Mouse (Mus musculus) lung, embryonic 15.5 days (tissue): ENCODE data around the gene Adh5. TPM values are rescaled to one million over a fixed set of nuclear protein-coding genes. Genes with fewer than 3 reads are reported as not detected.

Experiments used
- ATAC-seq: fragments of 200-750 bp; cut with Nextera tagmentation; 2 replicates; pipeline ENCODE4 v1.8.0; 2017; ENCODE audit warnings: moderate number of reproducible peaks, borderline replicate concordance; ENCODE audit not compliant: low FRiP score, low TSS enrichment; ENCODE audit errors: extremely low read depth
- H3K27ac ChIP-seq: fragments of 300-500 bp; sonication (generic); 2 replicates; pipeline ENCODE4 v1.5.1; 2015; ENCODE audit warnings: moderate library complexity, mild to moderate bottlenecking, inconsistent platforms
- H3K27me3 ChIP-seq: fragments of 300-500 bp; sonication (generic); 2 replicates; pipeline ENCODE4 v1.6.1; 2015; ENCODE audit warnings: inconsistent platforms
- H3K36me3 ChIP-seq: fragments of 300-500 bp; sonication (generic); 2 replicates; pipeline ENCODE4 v1.6.1; 2015; ENCODE audit warnings: inconsistent platforms
- H3K4me1 ChIP-seq: fragments of 300-500 bp; sonication (generic); 2 replicates; pipeline ENCODE4 v1.6.1; 2015; ENCODE audit warnings: inconsistent platforms
- H3K4me2 ChIP-seq: fragments of 300-500 bp; sonication (generic); 2 replicates; pipeline ENCODE4 v1.6.1; 2015; ENCODE audit warnings: inconsistent platforms, mild to moderate bottlenecking, moderate library complexity
- H3K4me3 ChIP-seq: fragments of 300-500 bp; sonication (generic); 2 replicates; pipeline ENCODE4 v1.5.1; 2015; ENCODE audit warnings: mild to moderate bottlenecking, inconsistent platforms
- H3K9ac ChIP-seq: fragments of 300-500 bp; sonication (generic); 2 replicates; pipeline ENCODE4 v1.6.1; 2015; ENCODE audit warnings: inconsistent platforms
- H3K9me3 ChIP-seq: fragments of 300-500 bp; sonication (generic); 2 replicates; pipeline ENCODE4 v1.6.1; 2016; ENCODE audit warnings: inconsistent platforms
- WGBS: fragments of 180-500 bp; shearing (Covaris S2); methylation state at CpG from one replicate; pipeline ENCODE4 v1.1.7; 2015; 5-methylcytosine and 5-hydroxymethylcytosine counted together
- polyA plus RNA-seq: library from polyadenylated mRNA; unstranded; fragments of >200 nt; fragmentation: Nextera tagmentation; extraction: Ambion mirVana; gene quantifications from 2 replicates; pipeline ENCODE4 v1.2.1, GENCODE M21; 2015

Gene Adh5
- polyA plus RNA-seq, 1 experiment from 2014 or later, result 238 TPM

DNA sequence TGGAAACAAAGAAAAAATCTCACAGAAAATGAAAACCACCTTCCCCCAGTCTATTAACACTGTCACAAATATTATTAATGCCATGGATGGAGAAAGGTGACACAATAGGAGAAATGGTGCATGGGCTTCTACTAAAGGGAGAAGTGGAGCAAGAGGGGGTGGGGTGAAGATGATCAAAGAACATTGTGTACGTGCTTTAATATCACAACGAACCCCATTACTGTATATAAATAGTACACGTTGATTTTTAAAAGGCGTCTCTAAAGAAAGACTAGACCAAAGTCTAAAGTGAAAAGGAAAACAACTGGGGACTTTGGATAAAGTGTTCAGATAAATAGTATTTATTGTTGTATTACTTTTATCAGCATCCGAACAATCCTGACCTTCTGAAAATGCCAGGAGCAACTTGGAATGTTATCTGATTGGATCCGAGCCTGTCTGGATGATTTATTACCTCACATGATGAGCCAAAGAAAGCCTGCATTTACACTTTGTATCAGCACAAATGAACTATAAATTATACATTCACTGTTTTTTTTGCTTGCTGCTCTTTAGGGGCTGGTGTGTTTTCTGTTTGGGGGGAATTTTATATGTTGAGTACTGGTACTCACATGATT, 12.4 kb upstream of the Adh5 start:
- Histone ChIP-seq H3K9ac (no peak overlapping the region), H3K4me1 (no peaks in the 10 kb centered on the region), H3K9me3 (no peaks in the 10 kb centered on the region), H3K27me3 (no peaks in the 10 kb centered on the region), H3K4me3 (no peak overlapping the region), H3K4me2 (no peak overlapping the region), H3K27ac (no peak overlapping the region), H3K36me3 (no peaks in the 10 kb centered on the region)
- no peak for ATAC-seq
- WGBS, result 43% methylated on average over 6 of the region's 6 CpGs

DNA sequence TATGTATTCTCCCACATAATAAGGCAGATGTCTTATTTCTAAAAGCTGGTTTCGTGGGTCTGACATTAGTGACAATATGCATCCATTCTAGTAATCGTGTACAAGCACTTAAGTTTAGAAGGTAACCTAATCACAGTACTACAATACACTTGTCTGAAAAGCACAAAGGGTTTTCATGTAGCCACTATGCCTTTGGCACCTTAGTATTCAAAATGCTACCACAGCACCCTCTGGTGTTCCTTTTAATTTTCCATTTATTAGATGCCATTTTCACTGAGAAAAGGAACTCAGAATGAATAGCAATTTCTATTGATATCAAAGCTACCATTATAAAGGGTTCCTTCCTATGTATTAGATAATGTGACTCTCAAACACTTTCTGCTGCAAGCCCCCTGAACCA, 11.1 kb upstream of the Adh5 start:
- Histone ChIP-seq H3K4me3 (no peak overlapping the region), H3K4me2 (no peak overlapping the region), H3K9ac (no peak overlapping the region), H3K9me3 (no peaks in the 10 kb centered on the region), H3K4me1 (no peaks in the 10 kb centered on the region), H3K36me3 (no peaks in the 10 kb centered on the region), H3K27me3 (no peaks in the 10 kb centered on the region), H3K27ac (no peak overlapping the region)
- 68% methylated on average over 2 of the region's 2 CpGs for WGBS
- no peak for ATAC-seq

DNA sequence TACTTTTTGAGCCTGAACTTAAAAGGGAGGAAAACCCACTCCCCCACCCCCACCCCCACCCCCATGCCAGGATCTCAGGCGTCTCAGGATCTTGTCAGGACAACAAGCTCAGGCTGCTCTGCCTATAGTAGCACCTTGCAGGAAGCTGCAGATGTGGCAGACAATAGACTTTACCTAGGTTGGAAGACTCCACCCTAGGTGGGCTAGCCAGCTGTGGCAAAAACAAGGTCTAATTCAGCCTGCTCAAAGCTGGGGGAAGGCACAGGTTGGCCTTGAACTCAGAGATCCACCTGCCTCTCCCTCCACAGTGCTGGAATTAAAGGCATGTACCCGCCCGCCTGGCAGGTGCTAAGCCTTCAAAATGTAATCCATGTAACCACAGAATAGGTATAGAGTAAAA, 4.2 kb upstream of the Adh5 start:
- H3K4me3 ChIP-seq, result no peak overlapping the region
- no peak overlapping the region for H3K4me2 ChIP-seq
- no peaks in the 10 kb centered on the region for H3K27me3 ChIP-seq
- no peaks in the 10 kb centered on the region for H3K36me3 ChIP-seq
- no peak for ATAC-seq
- no peak overlapping the region for H3K27ac ChIP-seq
- no peaks in the 10 kb centered on the region for H3K9me3 ChIP-seq
- H3K4me1 ChIP-seq, result peaks cover 5% of the 10 kb centered on the region
- WGBS, result 69% methylated on average over 3 of the region's 3 CpGs
- H3K9ac ChIP-seq, result no peak overlapping the region

DNA sequence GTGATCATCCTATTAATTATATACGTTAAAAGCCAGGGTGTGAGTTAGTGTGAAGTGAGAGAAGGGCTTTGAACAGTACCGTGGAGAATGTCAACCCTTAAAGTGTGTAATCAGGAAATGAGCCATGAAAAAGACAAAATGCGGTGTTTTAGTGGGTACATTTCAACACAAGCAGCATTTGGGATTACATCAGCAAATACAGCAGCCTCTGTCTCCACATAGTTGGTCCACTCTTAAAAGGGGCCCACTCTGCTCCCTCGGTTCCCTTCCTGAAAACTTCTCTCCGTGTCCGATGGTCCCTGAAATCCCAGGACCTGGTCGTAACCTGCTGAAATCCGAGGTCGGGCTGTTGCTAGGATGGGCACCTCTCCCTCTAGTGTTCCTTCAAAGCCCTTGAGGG, 690 bp upstream of the Adh5 start:
- 2% methylated on average over 9 of the region's 9 CpGs for WGBS
- ATAC-seq, result no peak; the same call in none of the 2 replicates
- Histone ChIP-seq H3K4me3 (peak overlapping the region; percentile 96), H3K4me2 (peak overlapping the region; percentile 88), H3K4me1 (peaks cover 13% of the 10 kb centered on the region), H3K9ac (peak overlapping the region; percentile 52), H3K9me3 (no peaks in the 10 kb centered on the region), H3K27ac (peak overlapping the region; percentile 86), H3K27me3 (no peaks in the 10 kb centered on the region), H3K36me3 (peaks cover 21% of the 10 kb centered on the region)

DNA sequence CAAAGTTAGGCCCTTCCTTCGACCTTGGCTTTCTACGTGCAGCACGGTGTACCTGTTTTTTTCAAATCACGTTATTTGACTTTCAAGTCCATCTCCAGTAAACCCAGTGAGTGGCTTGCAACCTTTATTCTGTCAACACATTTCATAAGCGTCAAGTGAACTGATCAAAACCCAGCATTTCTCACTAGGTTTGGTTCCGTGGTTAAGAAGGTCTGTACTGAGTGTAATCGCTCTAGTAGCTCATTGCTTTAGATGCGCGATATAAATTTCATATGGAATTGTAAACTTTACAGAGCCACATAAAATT, 525 bp downstream of the Adh5 start:
- Histone ChIP-seq H3K9me3 (no peaks in the 10 kb centered on the region), H3K4me1 (peaks cover 13% of the 10 kb centered on the region), H3K27ac (peak overlapping the region; percentile 86), H3K9ac (peak overlapping the region; percentile 92), H3K4me2 (peak overlapping the region; percentile 55), H3K36me3 (peaks cover 33% of the 10 kb centered on the region), H3K4me3 (peak overlapping the region; percentile 96), H3K27me3 (no peaks in the 10 kb centered on the region)
- ATAC-seq, result no peak
- WGBS, result 4% methylated on average over 9 of the region's 9 CpGs

GRCm38 (mm10) chr3:138448077-138448860, 5.4 kb downstream of the Adh5 start:
- WGBS, result 68% methylated on average over 12 of the region's 12 CpGs
- H3K4me3 ChIP-seq, result no peak overlapping the region
- no peak overlapping the region for H3K9ac ChIP-seq
- H3K27ac ChIP-seq, result no peak overlapping the region
- no peaks in the 10 kb centered on the region for H3K27me3 ChIP-seq
- no peak for ATAC-seq
- peaks cover 75% of the 10 kb centered on the region for H3K36me3 ChIP-seq
- H3K9me3 ChIP-seq, result no peaks in the 10 kb centered on the region
- H3K4me2 ChIP-seq, result no peak overlapping the region
- H3K4me1 ChIP-seq, result peaks cover 8% of the 10 kb centered on the region

GRCm38 (mm10) chr3:138452169-138452568, 9.3 kb downstream of the Adh5 start:
- no peak overlapping the region for H3K4me2 ChIP-seq

DNA sequence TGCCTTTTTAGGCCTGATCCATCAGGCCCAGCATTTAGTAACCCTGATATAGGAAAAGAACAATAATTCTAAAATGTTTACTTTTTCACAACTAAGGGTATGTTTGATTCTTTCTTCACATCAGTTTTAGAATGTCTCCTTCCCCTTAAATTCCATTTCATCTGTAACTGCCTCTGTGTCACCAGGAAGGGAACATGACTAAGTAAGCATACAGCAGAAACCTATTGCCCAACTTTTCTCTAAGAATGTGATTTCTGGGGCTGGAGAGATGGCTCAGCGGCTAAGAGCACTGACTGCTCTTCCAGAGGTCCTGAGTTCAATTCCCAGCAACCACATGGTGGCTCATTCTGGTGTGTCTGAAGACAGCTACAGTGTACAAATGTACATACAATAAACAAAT, 11.3 kb downstream of the Adh5 start:
- H3K4me1 ChIP-seq, result no peaks in the 10 kb centered on the region
- H3K27ac ChIP-seq, result no peak overlapping the region
- H3K4me2 ChIP-seq, result no peak overlapping the region
- no peak overlapping the region for H3K4me3 ChIP-seq
- no peak overlapping the region for H3K9ac ChIP-seq
- ATAC-seq, result no peak
- peaks cover 91% of the 10 kb centered on the region for H3K36me3 ChIP-seq
- no peaks in the 10 kb centered on the region for H3K9me3 ChIP-seq
- H3K27me3 ChIP-seq, result no peaks in the 10 kb centered on the region
- WGBS, result 86% methylated on average over 1 of the region's 1 CpGs

More at GRCm38 (mm10) chr3:138452169-138452568, 9.3 kb downstream of the Adh5 start:
- ATAC-seq, result no peak
- no peaks in the 10 kb centered on the region for H3K9me3 ChIP-seq
- no peaks in the 10 kb centered on the region for H3K27me3 ChIP-seq
- no peaks in the 10 kb centered on the region for H3K4me1 ChIP-seq
- H3K27ac ChIP-seq, result no peak overlapping the region
- WGBS, result 82% methylated on average over 10 of the region's 10 CpGs
- no peak overlapping the region for H3K9ac ChIP-seq
- H3K4me3 ChIP-seq, result no peak overlapping the region
- H3K36me3 ChIP-seq, result peaks cover 88% of the 10 kb centered on the region

DNA sequence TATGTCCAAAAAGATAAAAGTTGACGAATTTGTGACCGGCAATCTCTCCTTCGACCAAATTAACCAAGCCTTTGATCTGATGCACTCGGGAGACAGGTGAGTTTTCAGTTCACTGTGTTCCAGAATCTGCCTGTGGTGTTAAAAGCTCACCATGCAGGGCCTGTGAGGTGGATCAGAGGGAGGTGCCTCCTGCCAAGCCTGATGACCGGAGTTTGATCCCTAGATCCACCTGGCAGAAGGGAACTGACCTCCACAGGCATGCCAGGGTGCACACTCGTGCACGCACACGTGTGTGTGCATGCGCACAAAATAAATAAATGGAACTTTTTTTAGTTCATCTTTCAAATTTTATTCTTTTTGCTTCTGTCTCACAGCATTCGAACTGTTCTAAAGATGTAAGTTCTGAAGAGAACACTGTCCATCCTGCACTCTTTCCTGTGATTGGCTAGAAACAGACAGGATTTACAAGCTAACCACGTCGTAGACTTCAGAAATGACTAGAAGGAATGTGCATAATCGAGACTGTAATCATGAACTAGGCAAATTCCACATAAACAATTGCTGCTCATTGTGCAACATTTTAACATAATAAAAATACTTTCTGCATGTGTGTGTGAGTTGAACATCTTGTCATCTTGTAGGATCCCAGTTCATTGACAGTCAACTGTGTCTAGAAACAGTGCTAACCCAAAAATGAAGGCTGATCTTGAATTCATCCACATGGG, 12.0 kb downstream of the Adh5 start:
- Histone ChIP-seq H3K27me3 (no peaks in the 10 kb centered on the region), H3K9ac (no peak overlapping the region), H3K36me3 (peaks cover 91% of the 10 kb centered on the region), H3K4me2 (no peak overlapping the region), H3K4me3 (no peak overlapping the region), H3K9me3 (no peaks in the 10 kb centered on the region), H3K27ac (no peak overlapping the region), H3K4me1 (no peaks in the 10 kb centered on the region)
- 81% methylated on average over 13 of the region's 13 CpGs for WGBS
- ATAC-seq, result no peak

DNA sequence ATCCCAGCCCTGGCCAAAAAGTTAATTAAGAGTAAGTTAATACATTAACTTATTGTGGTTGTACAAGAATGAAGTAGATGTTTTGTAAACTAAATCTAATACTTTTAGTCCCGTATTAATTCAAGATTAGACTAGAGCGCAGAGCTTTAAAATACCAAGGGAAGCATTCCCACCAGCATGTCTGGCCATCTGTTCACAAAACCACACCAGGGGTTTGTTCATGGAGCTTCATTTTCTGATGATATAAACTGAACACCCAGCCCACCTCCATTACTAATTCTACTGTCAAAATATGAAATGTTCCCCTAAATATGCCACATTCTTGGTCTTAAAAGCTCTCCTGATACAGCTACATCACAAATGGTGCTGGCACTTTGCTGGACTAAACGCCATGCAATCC, 15.5 kb downstream of the Adh5 start:
- Histone ChIP-seq H3K9me3 (no peaks in the 10 kb centered on the region), H3K36me3 (peaks cover 88% of the 10 kb centered on the region), H3K9ac (no peak overlapping the region), H3K27me3 (no peaks in the 10 kb centered on the region), H3K4me3 (no peak overlapping the region), H3K4me1 (no peaks in the 10 kb centered on the region), H3K4me2 (no peak overlapping the region), H3K27ac (no peak overlapping the region)
- WGBS, result 94% methylated on average over 3 of the region's 3 CpGs
- no peak for ATAC-seq

DNA sequence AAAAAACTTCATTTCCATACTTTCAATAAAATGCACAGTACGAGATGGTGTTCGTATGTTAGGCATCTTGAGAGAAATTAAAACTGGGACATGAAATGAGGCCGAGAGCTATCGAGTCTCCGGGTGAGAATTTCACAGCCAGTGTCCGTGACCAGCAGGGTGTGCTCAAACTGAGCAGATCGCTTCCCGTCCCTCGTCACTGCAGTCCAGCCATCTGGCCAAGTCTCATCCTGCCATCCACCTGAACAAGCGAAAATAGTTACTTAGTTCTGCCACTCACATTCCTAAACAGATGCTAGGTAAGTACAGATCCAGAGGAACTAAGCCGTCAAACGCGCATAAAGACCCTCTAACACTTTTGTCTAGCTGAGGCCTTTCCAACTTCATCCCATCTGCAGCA, 17.4 kb downstream of the Adh5 start:
- Histone ChIP-seq H3K27me3 (no peaks in the 10 kb centered on the region), H3K9ac (no peak overlapping the region), H3K9me3 (no peaks in the 10 kb centered on the region), H3K4me1 (no peaks in the 10 kb centered on the region), H3K4me2 (no peak overlapping the region), H3K4me3 (no peak overlapping the region), H3K27ac (no peak overlapping the region), H3K36me3 (peaks cover 86% of the 10 kb centered on the region)
- WGBS, result 79% methylated on average over 13 of the region's 13 CpGs
- ATAC-seq, result no peak

- Histone ChIP-seq H3K4me2 (no peak overlapping the region), H3K36me3 (peaks cover 83% of the 10 kb centered on the region), H3K27me3 (no peaks in the 10 kb centered on the region), H3K27ac (no peak overlapping the region), H3K9ac (no peak overlapping the region), H3K4me3 (no peak overlapping the region), H3K9me3 (no peaks in the 10 kb centered on the region), H3K4me1 (no peaks in the 10 kb centered on the region)
- 86% methylated on average over 3 of the region's 3 CpGs for whole genome bisulfite sequencing
- ATAC-seq, result no peak
These were observed 18.9 kb downstream of the Adh5 start for GRCm38 (mm10) chr3:138461832-138462231.
